Mouse (Mus musculus): Measurements from ENCODE around the gene Gm32742. TPM values are rescaled to one million over a fixed set of nuclear protein-coding genes. Genes with fewer than 3 reads are reported as not detected.

The Gm32742 gene
- polyA plus RNA-seq, 1 experiment from 2014 or later: not detected

- H3K4me3 ChIP-seq (ENCODE audit: low read depth, low read length): no peak overlapping the region
- no peaks in the 10 kb centered on the region for H3K9me3 ChIP-seq (ENCODE audit: low read depth, low read length)
- H3K27ac ChIP-seq (ENCODE audit: low read depth): no peak overlapping the region
- no peak overlapping the region for H3K9ac ChIP-seq
- no peaks in the 10 kb centered on the region for H3K36me3 ChIP-seq (ENCODE audit: insufficient read depth)
- no peak for ATAC-seq (ENCODE audit: insufficient read depth)
- no peaks in the 10 kb centered on the region for H3K27me3 ChIP-seq (ENCODE audit: insufficient read depth, low read length)
- no peaks in the 10 kb centered on the region for H3K4me1 ChIP-seq (ENCODE audit: insufficient read depth)
- no peak overlapping the region for H3K4me2 ChIP-seq
- 73% methylated on average over 4 of the region's 4 CpGs for WGBS
- no peak for DNase-seq
- TF ChIP-seq CTCF (IDR thresholded peaks at IDR 0.05; ENCODE audit: low read depth): no peak
These were observed 27.9 kb downstream of the Gm32742 start for GRCm38 (mm10) chr9:51137432-51137831.

DNA sequence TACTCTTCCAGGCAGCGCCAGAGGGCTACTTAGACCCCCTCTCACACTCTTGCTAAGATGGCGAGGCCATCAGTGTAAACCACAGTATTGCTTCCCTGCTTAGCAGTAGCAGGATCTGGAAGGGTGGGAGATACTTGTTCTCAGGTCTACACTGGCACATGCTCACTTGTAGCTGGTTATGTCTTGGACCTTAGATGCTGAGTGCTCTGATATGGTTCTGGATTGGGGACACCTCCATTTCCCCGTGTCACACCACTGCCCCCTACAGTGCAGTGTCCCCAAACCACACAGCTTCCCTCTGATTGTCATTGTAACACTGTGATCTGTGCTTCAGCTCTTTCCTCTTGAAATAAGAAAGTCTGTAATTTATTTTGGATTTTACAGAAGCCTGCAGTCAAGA, 28.3 kb downstream of the Gm32742 start:
- DNase-seq: peak; percentile 54
- no peaks in the 10 kb centered on the region for H3K9me3 ChIP-seq (ENCODE audit: low read depth, low read length)
- WGBS: 63% methylated on average over 3 of the region's 3 CpGs

GRCm38 (mm10) chr9:51114767-51115166, 50.5 kb downstream of the Gm32742 start:
- no peak for TF ChIP-seq CTCF (IDR thresholded peaks at IDR 0.05; ENCODE audit: low read depth)
- Histone ChIP-seq H3K4me3 (ENCODE audit: low read depth, low read length) (no peak overlapping the region), H3K9me3 (ENCODE audit: low read depth, low read length) (no peaks in the 10 kb centered on the region), H3K27me3 (ENCODE audit: insufficient read depth, low read length) (no peaks in the 10 kb centered on the region), H3K9ac (no peak overlapping the region), H3K4me1 (ENCODE audit: insufficient read depth) (no peaks in the 10 kb centered on the region), H3K36me3 (ENCODE audit: insufficient read depth) (no peaks in the 10 kb centered on the region), H3K4me2 (no peak overlapping the region), H3K27ac (ENCODE audit: low read depth) (no peak overlapping the region)
- DNase-seq: no peak
- 72% methylated on average over 4 of the region's 4 CpGs for WGBS
- no peak for ATAC-seq (ENCODE audit: insufficient read depth)

More for the DNA sequence above, 28.3 kb downstream of the Gm32742 start:
- ATAC-seq (ENCODE audit: insufficient read depth): no peak
- Histone ChIP-seq H3K4me3 (ENCODE audit: low read depth, low read length) (no peak overlapping the region), H3K9ac (no peak overlapping the region), H3K4me2 (no peak overlapping the region), H3K36me3 (ENCODE audit: insufficient read depth) (no peaks in the 10 kb centered on the region), H3K27ac (ENCODE audit: low read depth) (no peak overlapping the region), H3K27me3 (ENCODE audit: insufficient read depth, low read length) (no peaks in the 10 kb centered on the region), H3K4me1 (ENCODE audit: insufficient read depth) (no peaks in the 10 kb centered on the region)
- TF ChIP-seq CTCF (IDR thresholded peaks at IDR 0.05; ENCODE audit: low read depth): peak; percentile 74

DNA sequence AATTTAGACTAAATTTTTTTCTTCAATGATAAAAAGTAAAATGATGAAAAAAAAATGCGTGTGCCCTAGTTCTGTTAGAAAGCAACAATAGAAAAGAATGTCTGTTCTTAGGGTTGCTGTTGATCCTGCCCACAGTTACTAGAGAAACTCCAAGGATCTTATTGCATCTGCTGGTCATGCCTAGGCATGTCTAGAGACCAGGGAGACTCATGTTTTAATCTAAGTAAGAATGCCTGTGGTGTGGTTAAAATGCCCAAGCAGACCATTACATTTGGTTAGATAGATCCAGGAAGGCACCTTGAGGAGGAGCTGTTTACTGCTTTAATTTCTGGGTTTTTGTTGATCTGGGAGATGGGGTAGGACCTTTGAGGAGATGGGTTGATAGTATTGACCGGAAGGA, 59.6 kb downstream of the Gm32742 start:
- Histone ChIP-seq H3K9me3 (ENCODE audit: low read depth, low read length) (no peaks in the 10 kb centered on the region), H3K9ac (no peak overlapping the region), H3K36me3 (ENCODE audit: insufficient read depth) (no peaks in the 10 kb centered on the region), H3K27ac (ENCODE audit: low read depth) (no peak overlapping the region), H3K4me2 (no peak overlapping the region), H3K4me3 (ENCODE audit: low read depth, low read length) (no peak overlapping the region), H3K4me1 (ENCODE audit: insufficient read depth) (no peaks in the 10 kb centered on the region; the same call in 1 of the 2 replicates), H3K27me3 (ENCODE audit: insufficient read depth, low read length) (peaks cover 8% of the 10 kb centered on the region; the same call in 1 of the 2 replicates)
- no peak for TF ChIP-seq CTCF (IDR thresholded peaks at IDR 0.05; ENCODE audit: low read depth)
- DNase-seq: no peak
- 63% methylated on average over 2 of the region's 2 CpGs for WGBS
- no peak for ATAC-seq (ENCODE audit: insufficient read depth)

GRCm38 (mm10) chr9:51103808-51104514, 61.4 kb downstream of the Gm32742 start:
- no peaks in the 10 kb centered on the region; the same call in 1 of the 2 replicates for H3K4me1 ChIP-seq (ENCODE audit: insufficient read depth)
- peak overlapping the region; percentile 66 for H3K9ac ChIP-seq
- H3K4me3 ChIP-seq (ENCODE audit: low read depth, low read length): peak overlapping the region; percentile 56
- ATAC-seq (ENCODE audit: insufficient read depth) (peak; percentile 73), DNase-seq (peak; percentile 67)
- peaks cover 8% of the 10 kb centered on the region; the same call in 1 of the 2 replicates for H3K27me3 ChIP-seq (ENCODE audit: insufficient read depth, low read length)
- no peak for TF ChIP-seq CTCF (IDR thresholded peaks at IDR 0.05; ENCODE audit: low read depth)
- H3K4me2 ChIP-seq: peak overlapping the region; percentile 99
- 12% methylated on average over 30 of the region's 30 CpGs for WGBS
- no peaks in the 10 kb centered on the region for H3K9me3 ChIP-seq (ENCODE audit: low read depth, low read length)
- no peaks in the 10 kb centered on the region for H3K36me3 ChIP-seq (ENCODE audit: insufficient read depth)
- no peak overlapping the region for H3K27ac ChIP-seq (ENCODE audit: low read depth)

GRCm38 (mm10) chr9:51102963-51103807, 62.1 kb downstream of the Gm32742 start:
- H3K9me3 ChIP-seq (ENCODE audit: low read depth, low read length): no peaks in the 10 kb centered on the region
- H3K36me3 ChIP-seq (ENCODE audit: insufficient read depth): no peaks in the 10 kb centered on the region
- H3K27ac ChIP-seq (ENCODE audit: low read depth): no peak overlapping the region
- peak overlapping the region; percentile 99 for H3K4me2 ChIP-seq
- peak; percentile 73 for DNase-seq
- TF ChIP-seq CTCF (IDR thresholded peaks at IDR 0.05; ENCODE audit: low read depth): no peak
- peak overlapping the region; percentile 56 for H3K4me3 ChIP-seq (ENCODE audit: low read depth, low read length)
- 2% methylated on average over 44 of the region's 44 CpGs for WGBS
- H3K27me3 ChIP-seq (ENCODE audit: insufficient read depth, low read length): peaks cover 8% of the 10 kb centered on the region; the same call in 1 of the 2 replicates
- ATAC-seq (ENCODE audit: insufficient read depth): peak; percentile 71
- peak overlapping the region; percentile 66 for H3K9ac ChIP-seq
- H3K4me1 ChIP-seq (ENCODE audit: insufficient read depth): no peaks in the 10 kb centered on the region; the same call in 1 of the 2 replicates
